Mouse (Mus musculus): Measurements from ENCODE around the gene Hoxd1.

Hoxd1 gene

DNA sequence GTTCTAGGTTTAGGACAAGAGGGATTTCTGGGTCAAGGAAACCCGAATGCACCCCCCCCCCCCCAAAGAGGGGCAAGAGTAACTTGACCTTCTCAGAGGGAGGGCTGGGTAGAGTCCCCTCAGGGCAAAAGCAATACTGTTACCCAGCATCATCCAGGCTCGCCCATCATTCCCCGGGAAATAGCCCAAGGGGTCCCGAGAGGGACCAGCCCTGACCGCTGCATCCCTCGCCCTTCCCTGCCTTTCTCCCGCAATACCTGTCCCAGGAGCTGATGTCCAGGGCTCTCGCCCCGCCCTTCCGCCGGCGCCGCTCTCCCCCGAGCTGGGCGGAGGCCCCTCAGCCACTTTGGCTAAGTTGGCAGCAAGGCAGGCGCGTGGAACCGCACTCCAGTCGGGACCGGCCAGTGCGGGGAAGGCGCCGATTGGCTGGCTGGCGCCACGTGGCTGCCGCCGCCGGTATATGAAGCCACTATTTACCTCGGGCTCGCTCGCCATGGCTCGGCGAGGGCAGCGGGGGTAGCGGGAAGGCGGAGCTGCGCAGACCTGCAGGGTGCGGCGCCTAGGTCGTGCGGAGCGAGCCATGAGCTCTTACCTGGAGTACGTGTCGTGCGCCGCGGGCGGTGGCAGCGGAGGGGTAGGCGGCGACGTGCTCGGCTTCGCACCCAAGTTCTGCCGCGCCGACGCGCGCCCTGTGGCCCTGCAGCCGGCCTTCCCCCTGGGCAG, at the start of gene Hoxd1:
Gene Hoxd1, plus strand, starts transcription at position 459 of the 723 bp plus-strand sequence.
- DNase-seq (ENCODE audit: low spot score in 2 of 2): no peak

DNA sequence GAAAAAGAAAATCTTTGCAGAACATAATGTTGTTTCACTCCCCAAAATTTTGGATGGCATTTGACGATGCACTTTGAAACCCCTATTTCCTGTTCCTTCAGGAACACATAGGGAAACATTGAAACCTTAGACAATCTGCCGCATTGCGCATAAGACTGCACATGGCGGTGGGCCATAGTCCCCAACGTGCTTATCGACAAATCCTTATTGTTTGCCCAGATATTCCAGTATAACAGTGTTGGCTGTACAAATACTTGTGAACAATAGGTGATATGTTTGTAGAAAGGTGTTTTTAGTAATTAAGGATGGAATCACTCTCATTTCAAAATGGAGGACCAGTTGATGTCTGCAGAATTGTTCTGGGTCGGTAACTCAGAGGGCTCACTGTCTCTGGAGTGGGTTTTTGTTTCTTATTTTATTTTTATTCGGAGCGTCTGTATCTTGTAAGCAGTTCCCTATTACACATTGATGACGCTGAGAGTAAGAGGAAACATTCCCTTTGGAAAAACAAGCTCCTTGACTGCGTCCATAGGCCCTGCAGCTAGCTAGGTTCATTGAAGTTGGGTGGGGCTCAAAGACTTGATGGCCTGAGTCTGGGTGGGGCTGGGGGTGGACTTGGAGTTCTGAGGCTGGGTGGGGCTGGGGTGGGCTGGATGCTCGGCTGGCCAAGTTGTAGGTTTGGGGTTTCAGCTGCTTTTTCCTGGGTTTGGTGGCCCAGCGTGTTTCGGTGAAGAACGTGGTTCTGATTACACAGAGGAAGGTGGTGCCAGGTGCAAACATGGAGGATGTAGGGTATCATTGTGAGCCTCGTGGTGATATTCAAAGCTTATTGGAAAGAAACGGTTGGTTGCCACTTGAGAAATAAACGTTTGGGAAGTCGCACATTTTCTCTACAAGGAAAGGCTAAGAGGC, 49.3 kb upstream of the Hoxd1 start:
- no peak for DNase-seq (ENCODE audit: low spot score in 2 of 2)

DNA sequence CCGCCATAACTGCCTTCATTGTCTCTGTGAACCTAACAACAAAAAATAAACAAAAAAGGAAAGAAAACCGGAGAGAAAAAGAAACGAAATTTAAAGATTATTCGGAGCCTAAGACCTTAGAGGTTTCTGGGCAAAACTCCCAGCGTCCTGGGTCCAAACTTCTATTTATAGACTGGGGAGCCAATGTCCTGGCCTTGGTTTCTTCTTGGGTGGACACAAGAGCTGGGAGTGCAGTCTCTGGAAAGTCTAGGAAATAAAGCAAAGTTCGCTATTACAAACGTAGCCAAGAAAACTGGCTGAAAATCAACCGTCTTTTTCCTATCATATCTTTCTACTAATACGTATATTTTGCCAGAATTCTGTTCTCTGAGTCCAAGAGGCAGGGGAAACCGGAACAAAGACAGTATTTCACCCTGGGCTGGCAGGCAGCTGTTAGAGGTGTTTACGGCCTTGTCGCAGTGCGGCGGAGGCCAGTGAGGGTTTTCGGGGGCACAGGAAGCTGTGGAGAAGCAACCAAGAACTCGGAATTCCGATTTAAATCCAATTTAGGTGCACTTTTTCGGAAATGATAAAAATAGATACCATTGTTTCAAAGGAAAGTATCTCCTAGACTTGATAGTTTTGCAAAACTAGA, 48.5 kb upstream of the Hoxd1 start:
- DNase-seq (ENCODE audit: low spot score in 2 of 2): no peak

DNA sequence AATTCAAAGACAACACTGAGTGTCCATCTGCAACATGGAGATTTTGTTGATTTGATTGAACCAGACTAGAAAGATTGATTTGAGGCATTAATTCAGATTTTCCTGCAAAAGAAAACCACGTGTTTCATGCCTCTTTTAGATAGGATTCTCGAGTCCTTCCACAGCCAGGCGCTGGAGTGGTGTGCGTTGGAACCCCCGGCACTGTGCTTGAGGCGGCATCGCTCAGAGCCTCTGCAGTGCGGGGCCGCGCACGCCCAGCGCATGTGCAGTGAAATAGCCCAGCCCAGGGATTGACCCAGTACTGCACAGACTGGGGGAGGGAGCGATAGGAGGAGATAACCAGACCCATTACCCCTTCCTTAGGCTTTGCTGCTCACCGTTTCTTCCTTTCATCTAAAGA, 47.9 kb upstream of the Hoxd1 start:
- no peak for DNase-seq (ENCODE audit: low spot score in 2 of 2)

DNA sequence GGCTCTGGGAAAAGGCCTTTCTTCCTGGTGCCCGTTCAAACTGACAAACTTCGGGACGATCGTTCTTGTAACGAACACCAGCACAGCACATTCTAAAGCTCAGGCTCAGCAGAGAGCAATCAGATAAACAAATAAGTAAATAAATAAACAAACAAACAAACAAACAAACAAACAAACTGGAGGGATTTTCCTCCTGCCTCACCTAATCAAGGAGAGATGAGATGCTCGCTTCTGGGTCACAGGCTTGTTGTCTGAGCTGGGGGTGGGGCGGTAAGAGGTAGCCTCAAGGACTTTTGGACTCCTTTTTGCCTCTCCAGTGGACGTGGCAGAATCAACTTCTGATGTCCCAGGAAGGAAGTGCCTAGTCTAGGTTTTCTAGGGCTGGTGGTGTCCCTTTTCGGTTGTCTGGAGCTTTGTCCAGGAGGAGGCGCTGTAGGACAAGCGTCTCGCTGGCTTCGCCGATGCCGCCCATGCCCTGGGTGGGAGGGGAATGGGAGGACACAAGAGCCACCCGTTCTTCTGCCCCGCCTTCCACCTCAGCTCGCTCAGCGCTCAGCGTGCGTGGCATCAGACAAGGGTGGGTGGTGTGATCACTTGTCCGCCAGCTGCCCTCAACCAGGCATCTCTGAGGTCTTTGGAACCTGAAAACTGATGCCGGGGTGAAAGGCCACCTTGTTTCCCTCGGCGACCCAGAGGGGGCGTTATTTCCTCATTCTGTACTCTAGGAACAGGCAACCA, 47.1 kb upstream of the Hoxd1 start:
- peak; percentile 72 to 76 for DNase-seq (ENCODE audit: low spot score in 2 of 2)

DNA sequence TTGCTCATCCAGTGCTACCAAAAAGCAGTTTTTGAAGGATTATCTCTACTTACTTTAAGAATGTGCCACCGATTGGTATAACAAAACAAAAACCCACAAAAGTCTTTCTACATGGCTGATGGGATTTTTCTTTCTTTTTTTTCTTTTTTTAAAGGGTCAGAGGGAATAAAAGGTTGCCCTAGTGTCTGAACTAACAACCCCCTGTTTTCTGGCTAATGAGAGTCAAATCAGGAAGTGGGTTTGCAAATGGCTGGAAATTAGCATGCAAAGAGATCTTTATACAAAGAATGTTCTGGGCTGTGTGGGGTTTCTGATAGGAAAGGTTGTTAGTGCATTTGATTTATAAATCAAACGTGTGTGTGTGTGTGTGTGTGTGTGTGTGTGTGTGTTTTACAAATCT, 42.4 kb upstream of the Hoxd1 start:
- no peak for DNase-seq (ENCODE audit: low spot score in 2 of 2)

DNA sequence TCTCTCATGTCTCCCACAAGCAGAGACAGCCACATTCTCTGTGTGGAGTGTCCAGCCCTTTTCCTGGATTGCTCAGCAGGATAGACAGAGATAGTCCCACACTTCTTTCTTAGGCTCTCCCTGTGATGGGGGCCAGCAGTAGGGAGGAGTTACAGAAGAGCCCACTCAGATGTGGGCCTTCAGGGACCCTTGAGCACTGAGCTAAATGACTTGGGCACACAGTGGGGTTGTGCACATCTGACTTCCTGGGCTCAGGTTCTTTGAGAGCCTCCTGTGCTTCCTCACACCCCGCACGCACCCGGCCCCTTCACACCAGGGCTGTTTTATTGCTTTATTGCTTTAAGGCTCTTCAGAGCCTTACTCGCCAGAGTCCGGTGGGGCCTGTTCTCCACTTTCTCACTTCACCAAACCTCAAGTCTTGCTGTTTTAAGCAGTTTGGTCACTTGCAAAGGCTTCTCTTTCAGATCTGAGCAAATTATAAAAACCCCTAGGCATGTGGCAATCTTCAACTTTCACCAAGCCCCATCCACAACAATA, 41.8 kb upstream of the Hoxd1 start:
- no peak for DNase-seq (ENCODE audit: low spot score in 2 of 2)

DNA sequence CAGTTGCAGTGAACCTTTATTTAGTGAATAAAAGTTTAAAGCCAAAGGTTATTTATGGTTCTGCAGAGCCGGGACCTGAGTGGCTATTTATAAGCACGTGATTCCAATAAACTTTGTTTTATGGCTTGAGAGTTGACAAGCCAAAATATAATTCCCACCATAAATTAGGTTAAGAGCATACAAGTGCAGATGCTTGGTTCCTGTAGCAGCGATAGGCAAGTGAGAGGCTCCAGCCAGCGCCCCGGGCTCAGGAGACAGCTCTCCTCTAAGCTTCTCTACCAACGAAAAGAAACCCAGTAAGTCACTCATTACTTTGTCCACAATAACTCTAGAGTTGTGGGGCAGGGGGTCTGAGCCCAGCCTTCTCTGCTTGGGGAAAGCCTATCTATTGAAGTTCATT, 40.9 kb upstream of the Hoxd1 start:
- no peak for DNase-seq (ENCODE audit: low spot score in 2 of 2)

DNA sequence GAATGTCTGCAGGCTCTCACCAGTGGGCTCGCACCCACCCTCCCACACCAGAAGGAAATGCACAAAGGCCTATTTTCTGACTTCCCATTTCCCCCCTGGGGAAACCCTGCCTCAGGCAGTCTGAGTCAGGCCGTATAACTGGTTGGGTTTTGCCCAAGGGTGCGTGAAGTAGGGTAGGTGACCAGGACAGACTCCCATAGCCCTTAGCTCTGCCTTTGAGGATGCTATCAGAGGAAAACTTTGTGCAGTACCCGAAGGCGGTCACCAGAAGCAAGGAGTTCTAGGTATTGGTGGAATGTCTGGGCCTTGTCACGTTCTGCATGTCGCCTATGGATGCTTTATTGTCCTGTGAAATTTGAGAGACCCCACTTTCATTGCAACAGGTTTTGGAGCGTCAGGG, 39.8 kb upstream of the Hoxd1 start:
- no peak for DNase-seq (ENCODE audit: low spot score in 2 of 2)

DNA sequence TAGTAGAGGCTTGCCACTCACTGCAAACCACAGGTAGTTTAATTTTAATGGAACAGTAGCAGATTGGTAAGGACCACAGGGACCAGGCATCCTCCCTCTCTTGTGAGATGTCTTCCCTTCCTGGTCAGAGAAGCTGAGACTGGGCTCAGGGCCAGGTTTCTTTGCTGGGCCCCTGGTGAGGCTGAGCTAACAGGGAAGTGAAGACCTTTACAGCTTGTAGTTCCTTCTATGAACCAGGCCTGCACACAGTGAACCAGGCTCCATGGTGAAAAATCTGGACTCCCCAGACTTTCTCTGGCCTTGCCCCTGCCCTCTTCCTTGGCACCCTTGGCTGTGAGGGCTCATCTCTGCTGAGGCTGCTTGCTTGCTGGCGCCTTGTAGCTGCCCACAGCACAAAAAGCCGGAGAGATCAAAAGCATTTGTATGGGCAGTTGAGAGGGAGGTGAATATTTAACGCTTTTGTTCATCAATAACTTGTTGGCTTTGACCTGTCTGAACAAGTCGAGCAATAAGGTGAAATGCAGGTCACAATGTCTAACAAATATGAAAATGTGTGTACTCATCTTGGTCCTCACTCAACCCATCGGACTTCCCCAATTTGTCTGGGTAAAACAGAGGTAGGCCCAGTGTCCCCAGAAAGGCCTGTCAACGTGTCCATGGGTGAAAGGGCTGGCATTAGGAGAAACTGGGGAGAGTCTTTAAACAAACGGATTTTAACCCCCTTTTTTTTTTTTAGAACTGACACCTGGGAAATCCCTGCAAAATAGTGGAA, 38.4 kb upstream of the Hoxd1 start:
- DNase-seq (ENCODE audit: low spot score in 2 of 2): no peak

DNA sequence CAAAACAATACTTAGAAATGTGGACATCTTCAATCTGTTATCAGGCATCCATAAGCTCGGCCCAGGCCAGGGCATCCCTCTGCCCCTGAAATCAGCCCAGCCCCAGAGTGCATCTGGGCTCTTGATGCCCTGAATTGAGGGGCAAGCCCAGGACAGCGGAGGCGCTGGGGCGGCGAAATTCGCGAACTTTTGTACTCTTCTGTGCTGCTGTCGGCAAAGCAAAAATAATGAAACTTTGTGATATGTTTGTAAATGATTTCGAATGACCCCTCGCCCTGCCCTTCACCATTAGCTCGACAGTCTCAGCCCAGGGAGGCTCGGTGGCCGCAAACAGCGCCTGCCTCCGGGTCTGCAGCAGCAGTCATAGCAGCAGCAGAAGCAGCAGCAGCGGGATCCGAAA, 37.6 kb upstream of the Hoxd1 start:
- DNase-seq (ENCODE audit: low spot score in 2 of 2): no peak

DNA sequence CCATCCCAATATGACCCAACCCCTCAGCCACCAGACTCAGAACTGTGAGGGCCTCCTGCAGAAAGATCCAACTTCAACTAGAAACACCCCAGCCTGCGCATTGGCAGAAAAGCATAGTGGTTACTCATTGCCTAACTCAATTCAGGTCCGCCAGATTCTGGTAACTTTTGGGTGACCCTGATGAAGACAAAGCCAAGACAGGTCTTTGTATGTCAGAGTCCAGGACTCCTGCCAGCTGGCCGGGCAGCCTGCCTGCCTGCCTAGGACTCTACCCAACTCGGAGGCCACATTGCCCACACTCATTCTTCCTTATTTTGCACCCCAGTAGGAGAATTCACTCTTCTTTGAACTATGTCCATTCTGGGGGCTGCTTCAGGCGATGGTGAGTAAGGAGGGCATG, 36.2 kb upstream of the Hoxd1 start, which contains the start of gene Gm28230:
Gene Gm28230, plus strand, starts transcription at position 178 of the 400 bp plus-strand sequence.
- no peak for DNase-seq (ENCODE audit: low spot score in 2 of 2)

DNA sequence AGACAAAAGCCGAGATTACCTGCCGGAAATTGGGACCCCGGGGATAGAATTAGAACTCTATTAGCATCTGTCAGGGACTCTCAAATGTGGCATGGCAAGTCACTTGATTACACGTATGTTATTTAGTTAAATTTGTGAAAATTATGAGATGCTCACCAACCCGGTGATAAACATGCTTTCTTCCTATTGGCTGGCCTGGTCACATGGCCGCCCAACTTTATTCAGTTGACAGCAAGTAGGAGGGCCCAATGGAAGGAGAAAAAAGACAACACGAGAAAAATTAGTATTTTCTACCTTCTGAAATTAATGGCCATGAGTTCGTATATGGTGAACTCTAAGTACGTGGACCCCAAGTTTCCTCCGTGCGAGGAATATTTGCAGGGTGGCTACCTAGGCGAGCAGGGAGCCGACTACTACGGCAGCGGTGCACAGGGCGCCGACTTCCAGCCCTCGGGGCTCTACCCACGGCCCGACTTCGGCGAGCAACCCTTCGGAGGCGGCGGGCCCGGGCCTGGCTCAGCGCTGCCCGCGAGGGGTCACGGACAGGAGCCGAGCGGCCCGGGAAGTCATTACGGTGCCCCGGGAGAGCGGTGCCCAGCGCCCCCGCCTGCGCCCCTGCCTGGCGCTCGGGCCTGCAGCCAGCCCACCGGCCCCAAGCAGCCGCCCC, 35.7 kb upstream of the Hoxd1 start:
- no peak for DNase-seq (ENCODE audit: low spot score in 2 of 2)

DNA sequence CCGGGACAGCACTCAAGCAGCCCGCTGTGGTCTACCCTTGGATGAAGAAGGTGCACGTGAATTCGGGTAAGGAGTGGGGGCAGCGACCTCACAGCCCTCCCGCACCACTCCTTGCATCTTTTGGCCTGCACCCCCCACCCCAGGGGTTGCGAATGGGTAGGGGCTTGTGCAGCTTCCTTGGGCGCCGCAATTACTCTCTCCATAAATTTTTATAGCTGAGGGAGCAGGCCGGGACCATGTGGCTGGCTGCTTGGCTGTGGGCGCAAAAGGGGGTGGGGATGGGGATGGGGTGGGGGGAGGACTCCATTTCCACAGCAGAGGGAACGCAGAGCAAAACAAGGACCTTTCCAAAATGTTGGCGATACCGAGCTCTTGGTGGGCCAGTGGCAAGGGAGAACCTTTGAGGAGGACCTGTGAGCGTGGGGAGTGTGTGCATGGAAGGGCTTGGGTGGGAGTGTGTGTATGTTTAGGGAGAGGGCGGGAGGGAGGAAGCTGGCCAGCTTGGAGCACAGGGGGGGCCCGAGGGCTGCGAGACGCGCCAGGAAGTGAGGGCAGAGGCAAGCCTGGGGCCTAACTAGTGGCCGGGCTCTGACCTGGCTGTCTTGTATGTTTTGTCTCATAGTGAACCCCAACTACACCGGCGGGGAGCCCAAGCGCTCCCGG, 35.0 kb upstream of the Hoxd1 start:
- no peak for DNase-seq (ENCODE audit: low spot score in 2 of 2)

DNA sequence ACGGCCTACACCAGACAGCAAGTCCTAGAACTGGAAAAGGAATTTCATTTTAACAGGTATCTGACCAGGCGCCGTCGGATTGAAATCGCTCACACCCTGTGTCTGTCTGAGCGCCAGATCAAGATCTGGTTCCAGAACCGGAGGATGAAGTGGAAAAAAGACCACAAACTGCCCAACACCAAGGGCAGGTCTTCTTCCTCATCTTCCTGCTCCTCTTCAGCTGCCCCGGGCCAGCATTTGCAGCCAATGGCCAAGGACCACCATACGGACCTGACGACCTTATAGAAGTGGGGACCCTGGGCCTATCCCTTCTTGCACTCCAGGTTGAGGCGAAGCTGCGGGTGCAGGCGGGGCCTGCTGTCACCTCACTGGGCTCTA, 34.5 kb upstream of the Hoxd1 start:
- DNase-seq (ENCODE audit: low spot score in 2 of 2): no peak

DNA sequence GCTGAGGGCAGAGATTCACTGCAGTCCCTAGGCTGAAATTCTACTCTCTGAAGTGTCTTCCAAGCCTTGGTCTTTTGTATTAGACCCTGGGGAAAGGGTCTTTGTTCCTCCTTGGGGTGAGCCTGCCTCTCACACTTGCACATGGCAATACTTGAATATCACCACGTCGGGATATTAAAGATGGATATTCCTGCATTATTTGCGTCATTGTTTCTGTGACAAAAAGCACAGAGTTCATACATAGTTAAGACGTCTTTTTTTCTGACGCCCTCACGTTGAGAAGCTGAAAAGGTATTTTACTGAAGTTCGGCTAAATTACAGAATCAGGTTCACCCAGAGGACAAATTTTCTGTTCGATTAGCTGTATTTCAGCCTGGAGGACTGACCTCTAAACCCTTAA, 32.4 kb upstream of the Hoxd1 start:
- no peak for DNase-seq (ENCODE audit: low spot score in 2 of 2)

DNA sequence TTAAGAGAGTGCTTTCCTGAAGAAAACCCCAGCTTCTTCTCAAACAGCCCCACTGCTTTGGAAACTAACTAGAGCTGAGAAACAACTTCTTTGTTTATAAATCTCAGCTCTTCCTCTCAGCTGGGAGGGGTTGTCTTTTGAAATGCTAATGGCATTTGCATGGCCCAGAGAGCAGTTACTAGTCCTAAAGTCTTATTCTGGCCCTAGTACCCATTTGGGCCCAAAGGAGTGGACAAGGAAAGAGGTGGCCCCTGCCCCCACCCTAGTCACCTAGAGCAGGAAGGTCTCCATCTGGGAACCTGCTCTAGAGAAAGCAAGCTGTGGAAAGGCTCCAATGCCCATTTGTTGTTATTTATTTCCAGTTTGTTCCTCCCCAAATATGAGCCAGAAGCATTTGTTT, 31.7 kb upstream of the Hoxd1 start:
- no peak for DNase-seq (ENCODE audit: low spot score in 2 of 2)

DNA sequence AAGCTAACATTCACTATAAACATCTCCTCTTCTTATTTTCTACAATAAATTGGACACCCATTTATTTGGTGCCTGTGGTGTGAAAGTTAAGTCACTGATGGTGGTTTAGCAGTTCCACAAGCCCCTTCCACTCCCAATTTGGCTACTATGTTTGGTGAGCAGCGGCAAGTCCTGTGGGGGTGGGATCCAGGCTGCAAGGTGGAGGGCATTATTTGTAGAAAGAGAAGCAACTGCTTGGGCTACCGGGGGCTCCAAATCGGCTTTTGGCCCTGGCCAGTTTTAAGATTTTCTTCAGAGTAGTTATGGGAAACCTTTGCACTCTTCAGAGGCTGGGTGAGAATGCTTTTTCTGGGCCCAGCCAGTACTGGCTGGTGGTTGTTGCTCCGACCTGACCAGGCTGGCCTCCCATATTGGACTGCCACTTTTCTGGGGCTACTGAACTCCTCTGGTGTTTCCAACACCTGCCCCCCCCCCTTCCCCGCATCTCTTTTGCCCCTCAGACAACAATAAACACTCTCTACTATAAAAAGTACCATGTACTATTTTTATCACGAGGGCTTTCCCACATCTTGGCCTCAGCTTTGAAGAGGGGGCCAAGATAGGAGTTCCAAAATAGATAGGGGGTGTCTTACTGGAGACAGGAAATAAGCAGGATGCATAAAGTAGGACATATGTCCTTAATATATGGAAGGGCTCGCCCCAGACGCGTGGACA, 30.8 kb upstream of the Hoxd1 start:
- no peak for DNase-seq (ENCODE audit: low spot score in 2 of 2)
